Mouse (Mus musculus) heart, postnatal 0 days (tissue): ENCODE measurements at regions not wholly inside any gene's neighbourhood (a gene's known extent, or its start where the extent isn't known, plus 50 kb on each side); places are given as distances from the start of the nearest gene placed in this dataset.

Experiments used
- CTCF ChIP-seq: IDR thresholded peaks from 2 replicates; pipeline ENCODE4 v1.5.1; 2016; ENCODE audit warnings: antibody characterized with exemption, control low read depth, low read depth
- EP300 ChIP-seq: IDR thresholded peaks from 2 replicates; pipeline ENCODE4 v1.6.1; 2016; ENCODE audit warnings: antibody characterized with exemption, low read depth

DNA sequence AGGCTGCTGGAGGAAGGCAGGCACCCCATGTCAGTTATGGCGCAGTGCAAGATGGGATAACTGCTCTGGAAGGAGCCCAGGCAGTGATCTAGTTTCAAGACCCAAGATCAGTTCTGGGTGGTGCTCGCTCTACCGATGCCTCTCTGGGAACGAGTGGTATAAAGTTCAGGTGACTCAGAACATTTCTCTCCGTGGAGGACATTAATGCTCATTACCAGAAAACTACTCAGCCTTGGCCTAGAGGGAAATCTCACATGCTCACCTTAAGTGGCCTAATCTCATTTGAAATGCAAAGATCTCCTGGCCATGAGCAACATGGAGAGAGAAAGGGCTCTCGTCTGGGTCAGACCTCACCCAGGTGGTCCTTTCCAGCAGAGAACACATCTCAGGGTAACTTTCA lies 56.4 kb upstream of the Slc38a2 start:
- TF ChIP-seq CTCF = no peak
- no peak for TF ChIP-seq EP300
